Mouse (Mus musculus) MEL (cell line): ENCODE data around the gene Sbno2. TPM values are rescaled to one million over a fixed set of nuclear protein-coding genes. Genes with fewer than 3 reads are reported as not detected.

Source experiments
- DNase-seq: peaks from one replicate; pipeline ENCODE4 v3.0.0; 2011; ENCODE audit warnings: low read depth, low spot score
- H3K27ac ChIP-seq: 2 replicates; pipeline ENCODE4 v1.5.1; 2012; ENCODE audit warnings: low read depth, mild to moderate bottlenecking, control low read depth, low read length, moderate library complexity; ENCODE audit not compliant: control insufficient read depth
- H3K27me3 ChIP-seq, 2 experiments: fragments of 150-350 bp in 1 of 2; sonication (generic) in 1 of 2; 2 replicates each; pipeline ENCODE4 v1.6.1; 2012; ENCODE audit warnings: low read length in 2 of 2, mild to moderate bottlenecking in 2 of 2, improper control_type of control experiment in 1 of 2, moderate library complexity in 1 of 2; ENCODE audit not compliant: insufficient read depth in 2 of 2, control insufficient read depth in 1 of 2
- H3K36me3 ChIP-seq, 2 experiments: 2 replicates each; pipeline ENCODE4 v1.6.1; 2012 to 2014; ENCODE audit warnings: low read length in 2 of 2, improper control_type of control experiment in 1 of 2, inconsistent platforms in 1 of 2, mild to moderate bottlenecking in 1 of 2; ENCODE audit not compliant: insufficient read depth in 2 of 2, control insufficient read depth in 1 of 2
- H3K4me1 ChIP-seq, 2 experiments: fragments of 150-350 bp in 1 of 2; sonication (generic) in 1 of 2; 2 replicates each; pipeline ENCODE4 v1.6.1; 2012; ENCODE audit warnings: low read length in 2 of 2, improper control_type of control experiment in 1 of 2, mild to moderate bottlenecking in 1 of 2; ENCODE audit not compliant: insufficient read depth in 2 of 2, control insufficient read depth in 1 of 2
- H3K4me3 ChIP-seq, 2 experiments: fragments of 150-350 bp in 1 of 2; sonication (generic) in 1 of 2; 2 replicates each; pipeline ENCODE4 v1.5.1; 2012; ENCODE audit warnings: low read depth in 2 of 2, low read length in 2 of 2, mild to moderate bottlenecking in 2 of 2, moderate library complexity in 2 of 2, control low read depth in 1 of 2, improper control_type of control experiment in 1 of 2; ENCODE audit not compliant: control insufficient read depth in 1 of 2, insufficient read depth in 1 of 2
- H3K79me2 ChIP-seq: 2 replicates; pipeline ENCODE4 v1.6.1; 2012; ENCODE audit warnings: mild to moderate bottlenecking, low read length, moderate library complexity; ENCODE audit not compliant: control insufficient read depth, poor library complexity, insufficient read depth
- H3K9ac ChIP-seq: 2 replicates; pipeline ENCODE4 v1.6.1; 2012; ENCODE audit warnings: low read depth, mild to moderate bottlenecking, control low read depth, low read length, moderate library complexity; ENCODE audit not compliant: control insufficient read depth, poor library complexity, severe bottlenecking
- H3K9me3 ChIP-seq: fragments of 150-350 bp; sonication (generic); replicated peaks from 2 replicates; pipeline ENCODE4 v1.6.1; 2012; ENCODE audit warnings: mild to moderate bottlenecking, low read length, improper control_type of control experiment, moderate library complexity; ENCODE audit not compliant: insufficient read depth
- CHD1 ChIP-seq: IDR thresholded peaks from 2 replicates; pipeline ENCODE4 v1.6.1; 2012; ENCODE audit warnings: low read depth, mild to moderate bottlenecking, inconsistent platforms, low read length, improper control_type of control experiment
- CHD2 ChIP-seq: IDR thresholded peaks from 2 replicates; pipeline ENCODE4 v1.6.1; 2011; ENCODE audit warnings: low read length, improper control_type of control experiment
- CTCF ChIP-seq, 3 experiments: IDR thresholded peaks in 2 of 3; conservative IDR thresholded peaks in 1 of 3; 2 replicates each; pipeline ENCODE4 v1.5.1; 2011 to 2012; ENCODE audit warnings: low read length in 3 of 3, low read depth in 2 of 3, mild to moderate bottlenecking in 2 of 3, improper control_type of control experiment in 1 of 3, inconsistent platforms in 1 of 3, mixed read lengths in 1 of 3, moderate library complexity in 1 of 3; ENCODE audit not compliant: control insufficient read depth in 1 of 3, insufficient read depth in 1 of 3, poor library complexity in 1 of 3, severe bottlenecking in 1 of 3
- E2F4 ChIP-seq: IDR thresholded peaks from 2 replicates; pipeline ENCODE4 v1.6.1; 2011; ENCODE audit warnings: low read depth, low read length, improper control_type of control experiment, borderline replicate concordance
- EP300 ChIP-seq, 2 experiments: IDR thresholded peaks; 2 replicates each; pipeline ENCODE4 v1.6.1; 2011; ENCODE audit warnings: improper control_type of control experiment in 2 of 2, low read length in 2 of 2, low read depth in 1 of 2, mild to moderate bottlenecking in 1 of 2
- ETS1 ChIP-seq: IDR thresholded peaks from 2 replicates; pipeline ENCODE4 v1.6.1; 2012; ENCODE audit warnings: low read depth, mild to moderate bottlenecking, inconsistent platforms, low read length, improper control_type of control experiment, moderate library complexity
- GABPA ChIP-seq: IDR thresholded peaks from 2 replicates; pipeline ENCODE4 v1.6.1; 2012; ENCODE audit warnings: low read depth, mild to moderate bottlenecking, inconsistent platforms, low read length, improper control_type of control experiment, moderate library complexity
- GATA1 ChIP-seq: IDR thresholded peaks from 2 replicates; pipeline ENCODE4 v1.6.1; 2011; ENCODE audit warnings: low read depth, low read length, improper control_type of control experiment
- HCFC1 ChIP-seq: IDR thresholded peaks from 2 replicates; pipeline ENCODE4 v1.6.1; 2012; ENCODE audit warnings: low read depth, mild to moderate bottlenecking, inconsistent platforms, low read length, improper control_type of control experiment, moderate library complexity
- JUND ChIP-seq: IDR thresholded peaks from 2 replicates; pipeline ENCODE4 v1.6.1; 2011; ENCODE audit warnings: low read depth, mild to moderate bottlenecking, improper control_type of control experiment, low read length
- MAFK ChIP-seq: IDR thresholded peaks from 2 replicates; pipeline ENCODE4 v1.6.1; 2011; ENCODE audit warnings: low read depth, mild to moderate bottlenecking, low read length, improper control_type of control experiment, borderline replicate concordance
- MAX ChIP-seq: IDR thresholded peaks from 2 replicates; pipeline ENCODE4 v1.6.1; 2011; ENCODE audit warnings: low read length, improper control_type of control experiment
- MAZ ChIP-seq: IDR thresholded peaks from 2 replicates; pipeline ENCODE4 v1.6.1; 2012; ENCODE audit warnings: low read depth, mild to moderate bottlenecking, inconsistent platforms, low read length, improper control_type of control experiment
- MEF2A ChIP-seq: IDR thresholded peaks from 2 replicates; pipeline ENCODE4 v1.6.1; 2014; ENCODE audit warnings: low read depth, mild to moderate bottlenecking, inconsistent platforms, low read length, improper control_type of control experiment; ENCODE audit not compliant: poor library complexity, insufficient replicate concordance, severe bottlenecking; ENCODE audit errors: extremely low read depth
- MXI1 ChIP-seq: IDR thresholded peaks from 2 replicates; pipeline ENCODE4 v1.6.1; 2011; ENCODE audit warnings: mild to moderate bottlenecking, low read depth, low read length, improper control_type of control experiment
- MYB ChIP-seq: IDR thresholded peaks from 2 replicates; pipeline ENCODE4 v1.6.1; 2011; ENCODE audit warnings: mild to moderate bottlenecking, low read depth, low read length, improper control_type of control experiment
- MYC ChIP-seq: IDR thresholded peaks from 2 replicates; pipeline ENCODE4 v1.6.1; 2011; ENCODE audit warnings: low read depth, mild to moderate bottlenecking, low read length, improper control_type of control experiment, moderate library complexity
- NELFE ChIP-seq: IDR thresholded peaks from 2 replicates; pipeline ENCODE4 v1.6.1; 2011; ENCODE audit warnings: low read depth, low read length, improper control_type of control experiment
- NRF1 ChIP-seq: IDR thresholded peaks from 2 replicates; pipeline ENCODE4 v1.6.1; 2014; ENCODE audit warnings: low read depth, mild to moderate bottlenecking, inconsistent platforms, low read length, improper control_type of control experiment, moderate library complexity; ENCODE audit not compliant: poor library complexity, insufficient read depth, severe bottlenecking
- POLR2A ChIP-seq, 2 experiments: IDR thresholded peaks; 2 replicates each; pipeline ENCODE4 v1.6.1; 2011 to 2012; ENCODE audit warnings: low read length in 2 of 2, mild to moderate bottlenecking in 2 of 2, control low read depth in 1 of 2, improper control_type of control experiment in 1 of 2, low read depth in 1 of 2, moderate library complexity in 1 of 2; ENCODE audit not compliant: control insufficient read depth in 1 of 2, insufficient read depth in 1 of 2, poor library complexity in 1 of 2
- POLR2AphosphoS2 ChIP-seq: IDR thresholded peaks from 2 replicates; pipeline ENCODE4 v1.6.1; 2011; ENCODE audit warnings: low read length, improper control_type of control experiment
- POLR2AphosphoS5 ChIP-seq: IDR thresholded peaks from 2 replicates; pipeline ENCODE4 v1.6.1; 2012; ENCODE audit warnings: low read depth, borderline replicate concordance, mild to moderate bottlenecking, inconsistent platforms, low read length, moderate library complexity, mixed read lengths
- SIN3A ChIP-seq: IDR thresholded peaks from 2 replicates; pipeline ENCODE4 v1.6.1; 2012; ENCODE audit warnings: low read length, improper control_type of control experiment, inconsistent platforms
- SMC3 ChIP-seq: IDR thresholded peaks from 2 replicates; pipeline ENCODE4 v1.6.1; 2011; ENCODE audit warnings: low read depth, low read length, improper control_type of control experiment
- TAL1 ChIP-seq: IDR thresholded peaks from 2 replicates; pipeline ENCODE4 v1.6.1; 2012; ENCODE audit warnings: mild to moderate bottlenecking, inconsistent platforms, low read length, moderate library complexity, mixed read lengths
- TBP ChIP-seq: IDR thresholded peaks from 2 replicates; pipeline ENCODE4 v1.8.0; 2011; ENCODE audit warnings: low read depth, low read length, improper control_type of control experiment
- TCF12 ChIP-seq: IDR thresholded peaks from 2 replicates; pipeline ENCODE4 v1.6.1; 2014; ENCODE audit warnings: low read depth, mild to moderate bottlenecking, inconsistent platforms, low read length, improper control_type of control experiment, moderate library complexity
- UBTF ChIP-seq: IDR thresholded peaks from 2 replicates; pipeline ENCODE4 v1.6.1; 2012; ENCODE audit warnings: low read depth, mild to moderate bottlenecking, inconsistent platforms, low read length, improper control_type of control experiment, moderate library complexity, borderline replicate concordance; ENCODE audit not compliant: insufficient read depth
- ZKSCAN1 ChIP-seq: IDR thresholded peaks from 2 replicates; pipeline ENCODE4 v1.6.1; 2012; ENCODE audit warnings: low read depth, mild to moderate bottlenecking, inconsistent platforms, low read length, improper control_type of control experiment, moderate library complexity
- ZMIZ1 ChIP-seq: IDR thresholded peaks from 2 replicates; pipeline ENCODE4 v1.6.1; 2012; ENCODE audit warnings: low read depth, mild to moderate bottlenecking, inconsistent platforms, low read length, improper control_type of control experiment, moderate library complexity
- ZNF384 ChIP-seq: IDR thresholded peaks from 2 replicates; pipeline ENCODE4 v1.6.1; 2012; ENCODE audit warnings: low read depth, mild to moderate bottlenecking, inconsistent platforms, low read length, improper control_type of control experiment
- polyA plus RNA-seq, 2 experiments: library from polyadenylated mRNA; stranded (reverse) in 1 of 2; unstranded in 1 of 2; fragments of >175 nt in 1 of 2; fragments of >200 nt in 1 of 2; gene quantifications; 2 replicates each; pipeline versions ENCODE4 v1.2.1 to v1.2.4; 2012; ENCODE audit warnings: low replicate concordance in 2 of 2, low read depth in 1 of 2; ENCODE audit not compliant: insufficient read length in 2 of 2, insufficient read depth in 1 of 2, missing spikeins in 1 of 2
- total RNA-seq: library from RNA; depleted of rRNA; stranded (reverse); fragments of 300-350 nt; gene quantifications from 2 replicates; pipeline ENCODE4 v1.2.3, GENCODE M21; 2012

The Sbno2 gene
- total and polyA plus RNA-seq, 3 experiments, result 15.8 to 29.0 TPM; not detected in 1

DNA sequence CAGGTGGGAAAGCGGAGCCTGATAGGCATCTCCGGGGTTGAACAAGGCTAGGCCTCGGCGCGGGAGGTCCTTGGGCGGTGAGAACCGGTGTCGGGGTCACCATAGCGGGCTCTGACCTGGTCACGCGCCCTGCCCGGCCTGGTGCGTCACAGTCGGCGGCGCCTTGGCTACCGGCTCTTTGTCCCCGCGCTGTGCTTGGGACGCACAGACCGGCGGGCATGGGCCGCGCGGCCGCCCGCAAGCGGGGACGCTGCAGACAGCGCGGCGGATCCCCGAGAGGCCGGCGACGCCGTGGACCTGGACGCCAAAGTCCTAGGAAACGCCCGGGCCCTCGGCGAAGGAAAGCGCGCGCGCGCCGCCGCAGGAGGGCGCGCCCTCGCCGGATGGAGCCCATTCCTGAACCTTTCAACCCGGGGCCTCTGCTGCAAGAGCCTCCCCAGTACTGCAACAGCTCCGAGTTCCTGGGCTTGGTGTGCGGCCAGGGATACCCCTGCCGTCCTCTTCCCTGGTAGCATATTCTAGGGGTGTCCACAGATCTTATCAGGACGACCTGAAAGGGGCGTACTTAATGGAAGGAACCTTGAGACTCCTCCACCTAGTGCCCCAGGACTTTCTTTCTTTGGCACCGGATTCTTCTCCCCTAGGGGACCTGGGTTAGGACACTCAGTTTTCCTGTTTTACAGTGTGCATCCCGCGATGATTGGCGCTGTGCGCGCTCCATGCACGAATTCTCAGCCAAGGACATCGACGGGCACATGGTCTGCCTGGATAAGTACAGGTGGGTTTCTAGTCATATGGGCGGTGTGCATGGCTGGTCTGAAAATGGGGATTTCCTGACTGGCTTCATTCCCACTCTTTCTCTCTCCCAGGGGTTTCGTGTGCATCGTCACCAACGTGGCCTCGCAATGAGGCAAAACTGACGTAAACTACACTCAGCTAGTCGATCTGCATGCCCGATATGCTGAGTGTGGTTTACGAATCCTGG is 51.2 kb downstream of the Sbno2 start (continued):
- TF ChIP-seq MXI1 (peak; percentile 54; the same call in 1 of the 2 replicates), SMC3 (peak; percentile 21; the same call in 1 of the 2 replicates), EP300 (IDR thresholded peaks at IDR 0.05; ENCODE audit: low read depth in 1 of 2, low read length in 2 of 2) (no peak), GATA1 (no peak), POLR2AphosphoS2 (0 out of 2 replicates have a peak, but pooled peaks have one; percentile 46)

DNA sequence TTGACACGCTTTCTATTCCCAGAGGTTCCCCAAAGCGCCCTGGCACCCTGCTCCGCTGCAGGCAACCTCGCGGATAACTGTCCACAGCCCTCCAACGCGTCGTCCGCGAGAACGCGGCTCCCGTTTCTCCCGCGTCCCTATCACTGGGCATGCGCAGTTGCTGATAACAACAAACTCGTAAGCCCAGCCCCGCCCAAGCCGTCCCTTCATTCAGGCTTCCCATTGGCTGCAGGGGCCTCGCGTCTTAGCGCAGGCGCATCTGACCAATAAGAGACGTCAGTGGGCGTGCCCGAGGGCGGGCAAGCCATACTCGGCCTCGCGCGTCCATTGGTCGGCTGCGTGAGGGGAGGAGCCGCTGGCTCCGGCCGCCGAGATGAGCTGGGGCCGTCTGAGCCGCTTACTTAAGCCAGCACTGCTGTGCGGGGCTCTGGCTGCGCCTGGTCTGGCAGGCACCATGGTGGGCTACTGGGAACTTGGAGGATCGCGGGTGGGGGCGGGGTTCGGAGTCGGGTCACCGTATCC is 52.1 kb downstream of the Sbno2 start:
- DNase-seq, result peak; percentile 99
- TF ChIP-seq MAFK (no peak), UBTF (no peak), MEF2A (0 out of 2 replicates have a peak, but pooled peaks have one; percentile 13), NRF1 (peak; percentile 91), ETS1 (peak; percentile 45; the same call in 1 of the 2 replicates), NELFE (peak; percentile 97), E2F4 (0 out of 2 replicates have a peak, but pooled peaks have one; percentile 40), POLR2AphosphoS2 (peak; percentile 97), CTCF (IDR thresholded peaks at IDR 0.05 in 2 of 3, conservative IDR thresholded peaks at IDR 0.05 in 1 of 3; ENCODE audit: control insufficient read depth in 1 of 3, insufficient read depth in 1 of 3, low read depth in 2 of 3, low read length in 3 of 3, poor library complexity in 1 of 3, severe bottlenecking in 1 of 3) (no peak), ZNF384 (no peak), POLR2AphosphoS5 (no peak; the same call in 1 of the 2 replicates), TCF12 (peak; percentile 76), GATA1 (peak; percentile 78), MAX (peak; percentile 97), CHD2 (peak; percentile 8; the same call in 1 of the 2 replicates), POLR2A (IDR thresholded peaks at IDR 0.05; ENCODE audit: control insufficient read depth in 1 of 2, insufficient read depth in 1 of 2, low read depth in 1 of 2, low read length in 2 of 2, poor library complexity in 1 of 2) (peak; percentile 97), MAZ (no peak), HCFC1 (peak; percentile 75), ZMIZ1 (peak; percentile 97), MXI1 (peak; percentile 69), CHD1 (no peak), TAL1 (no peak), JUND (no peak), GABPA (no peak), MYC (peak; percentile 13; the same call in 1 of the 2 replicates), TBP (peak; percentile 85), ZKSCAN1 (no peak), SMC3 (no peak), SIN3A (peak; percentile 66), MYB (no peak)
- Histone ChIP-seq H3K27ac (peak overlapping the region; percentile 80), H3K9ac (peak overlapping the region; percentile 89), H3K79me2 (peaks cover 20% of the 10 kb centered on the region), H3K4me1 (peaks cover 18 to 34% of the 10 kb centered on the region in 2 experiments), H3K4me3 (peak overlapping the region; percentile 77), H3K27me3 (no peaks in the 10 kb centered on the region), H3K9me3 (no peaks in the 10 kb centered on the region), H3K36me3 (peaks cover 0 to 36% of the 10 kb centered on the region in 2 experiments; a peak in 2 of 4 replicates)
